Mouse (Mus musculus) adrenal gland, postnatal 36 days (tissue): ENCODE measurements around the gene Mycbp2. TPM values are rescaled to one million over a fixed set of nuclear protein-coding genes. Genes with fewer than 3 reads are reported as not detected.

ENCODE experiments used
- DNase-seq, 2 experiments: peaks; one replicate each; pipeline ENCODE4 v3.0.0; 2021; ENCODE audit warnings: mixed read lengths in 1 of 2
- total RNA-seq, 2 experiments: library from RNA; stranded (reverse); gene quantifications; 2 replicates each; pipeline ENCODE4 v1.2.3; 2021

Mycbp2 gene
- total RNA-seq, 2 experiments from 2014 or later: 58.2 to 63.8 TPM

DNA sequence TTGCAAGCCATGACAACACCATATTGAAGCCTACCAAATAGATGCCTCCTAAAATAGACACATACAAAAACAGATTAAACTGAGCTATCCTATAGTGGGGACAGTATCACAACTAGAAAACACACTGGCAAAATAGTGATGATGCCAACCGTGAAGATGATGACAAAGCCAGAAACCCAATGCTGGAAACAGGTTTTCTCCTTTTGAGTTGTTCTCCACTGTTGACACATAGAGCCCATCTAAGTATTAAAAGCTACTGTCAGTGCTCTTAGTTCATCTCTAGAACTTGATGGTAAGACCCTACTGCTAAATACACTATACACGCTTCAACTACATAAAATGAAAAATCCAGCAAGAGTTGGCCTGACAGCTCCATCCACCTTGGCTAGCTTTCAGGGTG lies 86.2 kb downstream of the Mycbp2 start:
- DNase-seq: no peak

DNA sequence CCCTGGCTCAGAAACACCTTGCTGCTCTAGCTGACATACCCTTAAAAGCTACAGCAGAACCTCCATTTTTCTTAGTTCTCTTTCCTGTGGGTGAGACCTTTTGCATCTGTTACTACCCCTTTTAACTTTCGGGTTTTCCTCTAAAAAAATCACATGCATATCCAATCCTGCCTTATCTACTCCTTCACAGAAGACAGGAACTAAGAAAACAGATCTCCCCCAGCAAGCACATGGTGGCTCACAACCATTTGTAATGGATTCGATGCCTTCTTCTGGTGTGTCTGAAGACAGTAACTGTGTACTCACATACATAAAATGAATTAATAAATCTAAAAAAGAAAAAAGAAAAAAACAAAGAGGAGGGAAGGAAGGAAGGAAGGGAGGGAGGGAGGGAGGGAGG lies 87.9 kb downstream of the Mycbp2 start:
- no peak for DNase-seq

DNA sequence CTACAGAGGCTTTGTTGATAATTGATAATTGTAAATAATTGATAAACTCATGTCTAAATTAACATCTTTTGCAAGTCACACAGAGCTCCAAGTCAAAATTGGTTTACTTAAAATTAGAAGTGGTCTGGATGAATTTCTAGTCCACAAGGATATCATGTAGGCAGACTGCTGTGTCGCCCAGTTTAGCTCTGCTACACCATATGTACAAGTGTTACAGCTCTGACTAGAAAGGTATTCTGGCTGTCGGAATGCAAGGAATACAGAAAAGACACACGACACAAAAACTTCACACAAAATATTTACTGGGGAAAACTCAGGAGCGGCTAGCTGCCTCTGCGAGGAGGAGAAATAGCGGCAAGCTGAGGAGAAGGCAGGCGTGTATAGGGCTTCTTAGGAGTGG lies 89.7 kb downstream of the Mycbp2 start:
- no peak for DNase-seq

DNA sequence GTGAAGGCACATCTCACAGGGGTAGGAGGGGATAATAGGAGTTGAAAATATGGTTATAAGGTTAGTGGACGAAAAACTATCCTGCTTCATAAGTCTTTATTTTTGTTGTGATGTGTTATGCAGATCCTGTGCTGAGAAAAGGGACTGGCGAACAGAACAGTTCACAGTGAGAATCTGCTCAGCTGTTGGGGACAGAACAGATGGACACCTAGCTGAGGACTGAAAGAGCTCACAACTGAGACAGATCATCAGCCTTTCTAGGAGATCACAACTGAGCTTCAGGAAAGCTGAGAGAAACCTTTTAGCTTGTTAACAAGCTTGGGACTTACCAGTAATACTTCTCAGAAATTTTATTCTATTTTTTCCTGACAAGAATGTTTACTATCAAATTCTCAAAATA lies 92.3 kb downstream of the Mycbp2 start:
- no peak for DNase-seq

DNA sequence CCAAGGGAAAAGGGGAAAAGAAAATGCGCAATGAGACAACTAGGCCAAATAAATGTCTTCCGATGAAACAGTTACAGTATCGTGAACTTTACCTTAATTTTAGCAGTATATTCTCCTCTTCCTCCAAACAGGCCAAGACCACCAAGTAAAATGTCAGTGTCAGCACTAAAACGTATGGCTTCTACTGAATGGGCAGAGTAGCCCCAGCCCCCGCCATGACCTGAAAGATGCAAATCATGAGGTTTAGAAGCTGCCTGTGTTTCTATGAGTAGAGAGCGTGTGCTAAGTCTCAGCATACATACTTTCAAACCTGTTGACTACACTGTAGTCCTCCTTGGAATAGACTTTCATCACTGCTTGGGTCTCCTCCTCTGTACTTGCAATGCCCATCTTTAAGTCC lies 104.6 kb downstream of the Mycbp2 start:
- no peak for DNase-seq

DNA sequence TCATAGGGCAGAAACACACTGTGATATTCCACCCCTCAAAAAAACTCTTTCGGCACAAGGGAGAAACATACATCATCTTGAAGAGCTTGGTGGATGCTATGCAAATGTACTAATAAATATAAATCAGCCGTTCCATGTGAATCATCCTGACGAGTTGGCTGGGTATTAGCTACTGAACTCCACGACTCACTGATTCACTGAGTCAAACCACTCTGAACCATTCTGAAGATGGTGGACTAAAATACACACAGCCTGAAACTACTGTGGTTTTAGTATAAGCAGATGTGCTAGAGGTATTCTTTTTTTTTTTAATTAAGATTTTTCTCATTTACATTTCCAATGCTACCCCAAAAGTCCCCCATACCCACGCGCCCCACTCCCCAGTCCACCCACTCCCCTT lies 111.8 kb downstream of the Mycbp2 start:
- no peak for DNase-seq

DNA sequence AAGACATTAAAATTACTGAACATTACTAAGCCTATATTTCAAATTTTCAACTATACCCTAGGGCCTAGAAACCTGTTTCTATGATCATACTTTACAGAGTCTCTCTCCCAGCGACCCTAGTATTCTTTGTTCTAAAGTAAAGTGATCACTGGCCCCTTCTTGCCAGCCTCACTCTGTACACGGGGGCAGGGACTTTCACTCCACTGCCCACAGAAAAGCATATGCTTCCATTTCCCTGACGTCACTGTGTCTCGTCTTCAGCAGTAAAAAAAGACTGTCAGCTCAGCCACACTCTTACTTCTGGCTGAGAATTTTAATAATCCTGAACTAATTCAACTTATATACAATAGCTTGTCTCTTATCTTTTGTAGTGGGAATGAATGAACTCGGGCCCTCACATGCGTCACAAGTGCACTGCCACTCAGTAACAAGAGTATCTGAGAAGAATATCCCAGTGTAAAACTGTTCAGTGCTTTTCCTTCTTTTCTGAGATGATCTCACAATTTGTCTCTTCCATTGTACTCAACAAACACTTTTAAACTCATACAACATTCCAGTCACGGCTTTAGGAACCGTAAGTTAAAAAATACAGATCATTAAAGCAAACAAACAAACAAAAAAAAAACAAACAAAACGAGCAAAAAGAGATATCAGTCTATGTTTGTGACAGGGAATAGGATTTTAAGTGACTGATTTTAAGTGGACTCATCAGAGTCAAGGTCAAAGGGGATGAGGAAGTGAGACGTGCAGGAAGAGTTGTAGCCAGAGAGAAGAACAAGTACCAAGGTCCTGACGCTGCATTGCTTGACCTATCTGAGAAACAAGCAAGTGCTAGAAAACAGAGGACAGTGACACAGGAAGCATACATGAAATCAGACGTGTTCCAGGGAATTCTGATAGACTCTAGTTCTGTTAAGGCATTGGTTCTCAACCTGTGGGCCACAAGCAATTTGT lies 112.7 kb downstream of the Mycbp2 start:
- DNase-seq: no peak

DNA sequence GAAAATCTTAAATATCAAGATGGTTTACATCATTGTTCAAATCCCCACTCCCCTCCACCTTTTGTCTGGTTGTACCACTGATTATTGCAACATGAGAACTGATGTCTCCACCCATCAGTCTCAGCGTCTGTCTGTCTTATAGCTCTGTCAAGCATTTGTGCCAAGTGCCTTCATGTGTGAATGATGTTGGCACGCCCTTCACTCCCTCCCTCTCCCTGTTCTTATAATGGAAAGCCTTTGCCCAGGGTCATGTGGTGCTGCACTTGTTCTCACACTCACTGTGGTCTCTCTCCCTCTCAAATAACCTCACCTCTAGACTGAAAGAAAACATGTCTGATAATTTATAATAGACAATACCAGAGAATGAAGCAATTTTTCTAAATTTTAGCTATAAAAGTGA lies 124.3 kb downstream of the Mycbp2 start:
- no peak for DNase-seq

DNA sequence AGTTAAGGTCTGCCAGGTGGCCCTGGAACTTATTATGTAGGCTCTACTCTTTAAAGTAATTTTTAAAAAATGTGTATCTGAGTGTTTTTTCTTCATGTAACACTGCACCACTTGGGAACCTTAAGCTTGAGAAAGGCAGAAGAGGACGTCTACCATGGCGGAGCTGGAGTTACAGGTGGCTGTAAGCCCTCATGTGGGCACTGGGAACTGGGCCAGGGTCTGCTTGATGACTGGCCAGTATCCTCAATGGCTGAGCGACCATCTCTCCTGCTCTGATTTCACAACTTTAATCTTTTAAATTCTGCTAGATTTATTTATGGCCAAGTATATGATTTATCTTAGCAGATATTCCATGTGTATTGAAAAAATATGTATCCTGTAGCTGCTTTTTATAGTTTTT lies 124.9 kb downstream of the Mycbp2 start:
- DNase-seq: no peak

DNA sequence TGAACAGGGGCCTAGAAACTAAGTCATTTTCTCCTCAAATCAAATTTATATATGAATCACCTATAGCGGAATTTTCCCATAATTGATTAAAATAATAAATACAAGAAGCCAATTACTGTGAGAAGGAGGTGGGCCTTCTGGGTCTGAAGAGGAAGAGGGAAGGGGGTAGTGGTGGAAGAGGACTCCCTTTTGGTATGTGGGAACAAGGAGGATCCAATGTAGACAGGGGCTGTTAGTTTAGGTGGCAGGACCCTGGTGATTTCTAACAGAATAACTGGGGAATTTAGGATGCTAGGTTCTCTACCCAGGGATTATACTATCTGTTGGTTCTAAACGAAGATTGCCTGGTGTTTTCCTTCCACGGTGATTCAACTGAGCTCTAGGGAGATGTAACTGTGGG lies 130.3 kb downstream of the Mycbp2 start:
- DNase-seq: no peak

DNA sequence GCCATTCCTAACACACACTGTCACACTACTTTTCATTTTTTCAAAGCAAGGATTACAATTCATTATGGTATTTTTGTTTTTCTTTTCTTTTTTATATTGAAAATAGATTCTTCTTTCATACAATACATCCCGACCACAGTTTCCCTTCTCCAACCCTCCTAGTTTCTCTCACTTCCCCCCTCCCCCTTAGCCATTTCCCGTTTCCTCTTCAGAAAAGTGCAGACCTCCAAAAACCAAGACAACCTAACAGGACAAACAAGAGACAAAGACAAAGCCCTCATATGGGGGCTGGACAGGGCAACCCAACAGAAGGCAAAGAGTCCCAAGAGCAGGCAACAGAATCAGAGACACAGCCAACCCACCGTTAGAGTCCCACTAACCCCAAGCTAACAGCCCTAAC lies 160.0 kb downstream of the Mycbp2 start:
- no peak for DNase-seq

DNA sequence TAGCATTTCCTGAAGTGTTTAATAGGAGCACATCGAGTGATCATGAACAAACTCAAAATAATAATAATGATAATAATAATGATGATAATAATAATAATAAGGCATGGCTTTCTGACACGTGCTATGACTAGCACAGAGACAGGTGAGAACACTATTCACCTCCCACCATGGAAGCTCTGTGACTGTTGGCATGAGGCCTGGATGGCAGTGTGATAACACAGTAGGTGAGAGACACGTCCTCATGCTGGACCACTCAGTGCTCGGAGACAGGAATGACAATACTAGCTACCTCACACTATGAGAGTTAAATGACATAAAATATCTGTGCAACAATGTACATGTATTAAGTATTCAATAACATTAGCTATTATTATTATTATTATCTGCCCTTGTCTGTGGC lies 160.5 kb downstream of the Mycbp2 start:
- DNase-seq: no peak

DNA sequence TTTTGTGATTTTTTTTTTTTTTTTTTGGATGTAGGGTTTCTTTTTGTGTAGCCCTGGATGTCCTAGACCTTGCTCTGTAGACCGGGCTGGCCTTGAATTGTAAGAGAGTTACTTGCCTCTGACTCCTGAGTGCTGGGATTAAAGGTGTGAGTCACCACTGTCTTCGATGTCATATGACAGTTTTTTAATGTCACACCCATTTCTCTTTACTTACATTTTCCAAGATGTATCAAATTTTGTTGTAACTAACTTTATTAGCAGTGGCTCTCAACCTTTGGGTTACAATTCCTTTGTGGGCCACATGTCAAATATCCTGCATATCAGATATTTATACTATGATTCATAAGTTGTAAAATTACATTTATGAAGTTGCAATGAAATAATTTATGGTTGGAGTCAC lies 166.5 kb downstream of the Mycbp2 start:
- peak in 1 of 2 experiments; percentile 25 for DNase-seq

DNA sequence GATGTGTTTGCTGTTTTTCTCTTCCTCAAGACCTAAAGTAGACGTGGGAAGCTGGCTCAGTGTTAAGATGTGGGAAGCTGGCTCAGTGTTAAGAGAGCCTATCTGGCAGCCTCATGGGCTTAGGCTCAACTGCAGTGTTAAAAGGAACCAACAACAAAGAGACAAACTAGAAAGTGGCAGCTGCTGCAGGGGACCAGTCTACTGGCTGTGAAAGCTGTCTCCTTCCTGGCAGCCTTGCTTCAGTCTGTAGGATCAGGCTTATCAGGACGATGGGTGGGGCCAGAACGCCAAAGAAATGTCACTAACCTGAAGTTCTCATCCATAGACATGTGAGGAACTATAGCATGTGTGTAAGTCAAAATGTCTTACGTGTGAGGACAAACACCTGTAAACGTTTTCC lies 183.7 kb downstream of the Mycbp2 start:
- DNase-seq: no peak

DNA sequence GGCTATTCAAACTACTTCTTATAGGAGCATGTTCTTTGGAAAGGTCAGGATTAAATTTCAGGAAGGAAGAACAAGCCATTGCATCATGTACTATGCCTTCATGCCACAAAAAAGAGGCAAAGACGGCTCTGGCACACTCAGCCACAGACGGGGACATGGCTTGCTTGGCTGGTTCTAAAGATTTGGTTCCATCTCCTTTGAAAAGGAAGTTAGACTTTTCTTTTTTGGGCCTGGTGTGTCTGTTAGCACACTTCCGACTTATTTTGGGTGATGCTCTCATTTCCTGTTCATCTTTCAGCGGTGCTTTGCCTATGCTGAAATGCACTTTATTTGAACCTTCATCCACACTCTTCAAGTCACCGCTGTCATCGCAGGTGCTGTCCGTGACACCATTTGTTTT lies 190.9 kb downstream of the Mycbp2 start:
- no peak for DNase-seq

DNA sequence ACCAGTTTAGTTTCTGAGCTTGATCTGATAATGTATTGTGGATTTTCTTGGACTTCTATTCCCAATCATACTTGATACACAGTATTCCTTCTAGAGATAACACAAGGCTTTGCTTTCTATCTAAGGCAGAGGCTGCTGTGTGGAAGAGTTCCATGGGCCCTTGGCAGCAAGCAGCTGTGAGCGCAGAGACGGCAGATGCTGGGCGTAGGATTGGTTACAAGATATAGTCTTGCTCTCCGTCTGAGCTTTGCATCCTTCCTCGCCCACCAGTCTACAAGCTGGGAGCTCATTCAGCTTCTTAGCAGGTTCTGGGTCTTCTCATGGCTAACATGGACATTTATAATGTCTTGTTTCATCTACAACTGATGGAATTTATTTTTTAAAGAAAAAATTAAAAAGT lies 196.5 kb downstream of the Mycbp2 start:
- DNase-seq: no peak

DNA sequence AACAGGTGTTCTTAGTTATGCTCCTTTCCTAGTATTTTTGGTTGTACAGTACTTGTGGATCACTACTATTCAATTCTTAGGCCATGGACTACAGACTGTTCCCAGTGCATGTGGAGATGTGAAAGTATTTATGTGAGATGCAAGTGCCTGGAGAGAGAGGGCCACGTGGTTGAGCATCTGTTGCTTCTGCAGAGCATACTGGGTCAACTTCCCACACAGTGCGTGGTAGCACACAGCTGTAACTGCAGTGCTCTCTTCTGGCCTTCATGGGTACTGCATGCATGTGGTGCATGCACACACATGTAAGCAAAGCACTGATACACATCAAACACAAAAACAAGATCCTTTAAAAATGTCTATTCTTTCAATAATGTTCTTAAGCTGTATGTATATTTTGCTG lies 214.6 kb downstream of the Mycbp2 start:
- peak; percentile 12 to 34 for DNase-seq

DNA sequence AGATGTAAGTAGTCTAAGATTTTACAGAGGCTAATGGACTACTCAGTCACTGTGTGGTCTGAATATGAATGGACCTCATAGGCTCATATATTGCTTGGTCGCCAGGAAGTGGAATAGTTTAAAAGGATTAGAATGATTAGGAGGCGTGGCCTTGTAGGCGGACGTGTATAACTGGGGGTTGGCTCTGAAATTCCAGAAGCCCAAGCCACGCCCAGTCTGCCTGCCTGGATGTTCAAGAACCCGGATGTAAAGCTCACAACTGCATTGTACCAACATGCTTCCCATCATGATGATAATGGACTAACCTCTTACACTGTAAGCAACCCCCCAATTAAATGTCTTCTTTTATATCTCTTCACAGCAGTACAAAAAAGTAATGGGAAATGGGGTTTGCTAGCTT lies 220.9 kb downstream of the Mycbp2 start:
- no peak for DNase-seq

DNA sequence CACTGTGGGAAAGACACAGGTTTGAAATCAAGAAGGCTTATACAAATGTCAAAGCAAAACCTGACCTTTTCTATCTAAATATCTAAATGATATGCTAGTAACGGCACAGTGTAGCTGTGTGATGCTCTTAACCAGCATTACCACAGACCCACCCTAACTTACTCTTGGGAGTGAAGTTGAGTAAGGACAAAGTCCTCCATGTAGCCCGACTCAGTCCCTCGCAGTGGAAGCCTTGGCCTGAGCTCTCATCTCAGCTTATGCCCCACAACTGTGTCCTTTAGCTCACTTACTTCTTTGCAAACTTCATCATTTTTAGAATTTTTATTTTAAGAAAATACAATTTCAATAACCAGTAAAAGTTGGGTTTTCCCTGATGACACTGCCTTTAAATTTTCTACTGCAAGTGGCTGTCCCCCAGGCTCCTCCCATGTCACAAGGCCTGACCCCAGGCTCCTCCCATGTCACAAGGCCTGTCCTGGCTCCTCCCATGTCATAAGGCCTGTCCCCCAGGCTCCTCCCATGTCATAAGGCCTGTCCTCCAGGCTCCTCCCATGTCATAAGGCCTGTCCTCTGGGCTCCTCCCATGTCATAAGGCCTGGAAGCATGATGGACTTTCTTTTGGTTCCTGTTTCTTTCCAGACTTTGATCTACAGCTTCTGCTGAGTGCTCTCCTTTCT lies 231.5 kb downstream of the Mycbp2 start:
- DNase-seq: no peak

DNA sequence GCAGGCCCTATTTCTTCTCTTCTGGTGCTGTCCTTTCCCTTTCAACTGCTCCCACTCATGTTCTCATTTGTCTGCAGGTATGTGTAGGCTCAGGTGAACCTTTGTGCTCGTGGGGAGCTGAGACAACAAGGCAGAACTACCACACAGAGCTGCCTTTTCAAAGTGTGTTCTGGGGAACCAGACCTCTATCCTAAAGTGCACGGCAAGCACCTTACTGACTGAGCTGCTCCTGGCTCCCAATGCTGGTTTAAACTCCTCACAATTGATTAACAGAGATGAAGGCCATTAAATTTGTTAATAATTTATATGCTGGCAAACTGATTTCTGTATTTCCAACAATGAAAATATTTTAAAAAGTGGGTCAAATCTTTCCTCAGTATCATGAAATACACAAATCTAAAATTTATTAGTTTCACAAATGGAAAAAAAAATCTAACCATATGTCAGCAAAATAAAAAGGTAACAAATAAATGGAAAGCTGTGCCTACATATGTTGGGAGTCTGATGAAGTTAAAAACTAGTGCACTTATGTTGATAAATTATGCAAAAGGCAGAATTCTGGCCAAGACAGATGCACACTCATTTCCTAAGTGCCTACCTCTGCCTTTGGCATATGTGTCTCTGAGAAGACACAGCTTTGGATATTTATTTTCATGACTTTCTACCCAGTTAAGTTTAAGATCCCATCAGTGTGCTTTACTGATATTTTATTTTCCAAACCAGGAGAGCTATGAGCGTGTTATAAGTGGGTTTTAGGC lies 233.8 kb downstream of the Mycbp2 start:
- DNase-seq: no peak

DNA sequence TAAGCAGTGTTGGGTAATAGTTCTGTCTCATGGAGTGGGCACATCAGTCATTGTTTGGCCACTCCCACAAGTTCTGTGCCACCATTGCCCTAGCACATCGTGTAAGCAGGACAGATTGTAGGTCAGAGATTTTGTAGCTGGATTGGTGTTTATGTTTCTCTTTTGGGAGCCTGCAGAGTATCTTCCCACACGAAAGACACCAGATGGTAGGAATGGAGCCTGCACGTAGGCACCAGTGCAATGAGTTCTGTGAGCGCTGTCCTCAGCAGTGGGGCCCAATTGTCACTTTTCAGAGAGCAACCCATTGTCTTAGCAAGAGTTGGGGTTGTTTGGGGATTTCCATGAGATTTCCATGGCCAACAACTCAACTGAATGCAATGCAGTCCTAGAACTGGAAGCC lies 236.6 kb downstream of the Mycbp2 start:
- no peak for DNase-seq

DNA sequence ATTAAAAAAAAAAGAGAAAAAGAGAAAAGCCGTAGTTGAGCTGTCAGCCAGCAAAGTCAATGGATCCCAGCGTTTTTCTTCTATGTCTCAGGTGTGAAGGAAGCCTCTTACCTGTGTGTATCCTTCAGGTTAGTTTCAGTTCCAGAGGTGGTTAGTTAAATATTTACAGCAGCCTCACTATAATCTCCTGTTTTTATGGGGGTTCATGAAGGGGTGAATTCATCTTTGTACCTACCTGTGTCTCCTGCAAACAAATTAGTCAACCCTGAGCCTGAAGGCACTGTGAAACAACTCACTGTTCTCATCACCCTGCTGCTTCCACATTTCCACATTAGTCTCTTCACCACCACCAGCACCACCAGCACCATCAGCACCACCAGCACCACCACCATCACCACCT lies 240.3 kb downstream of the Mycbp2 start:
- DNase-seq: no peak

DNA sequence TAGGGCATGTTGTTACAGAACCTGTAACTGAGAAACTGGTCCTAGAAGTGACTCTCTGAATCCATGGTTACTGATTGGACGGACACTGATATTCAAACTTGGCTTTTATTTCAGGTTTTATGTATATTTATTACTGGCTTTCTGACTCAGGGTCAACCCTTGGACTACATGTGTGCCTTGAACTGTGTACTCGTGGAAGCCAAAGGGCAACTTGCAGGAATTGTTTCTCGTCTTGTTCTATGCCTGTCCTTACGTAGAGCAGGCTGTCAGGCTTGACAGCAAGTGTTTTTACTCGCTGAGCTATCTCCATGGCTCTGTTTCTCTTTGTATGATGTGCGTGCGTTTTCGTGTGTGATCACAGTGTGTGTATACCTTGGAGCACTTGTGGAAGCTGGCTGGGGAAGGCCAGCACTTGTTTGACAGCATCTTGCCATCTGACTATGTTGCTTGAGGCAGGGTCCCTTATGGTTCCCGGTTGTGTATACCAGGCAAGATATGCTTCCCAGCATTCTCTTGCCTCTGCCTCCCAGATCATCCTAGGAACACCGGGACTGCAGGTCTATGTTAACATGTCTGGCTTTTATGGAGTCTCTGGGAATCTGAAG lies 243.8 kb downstream of the Mycbp2 start:
- no peak for DNase-seq
